Mouse (Mus musculus) E14TG2a.4 (cell line): ENCODE data around the gene Lin52.

Experiments
- CTCF ChIP-seq: conservative IDR thresholded peaks from 2 replicates; pipeline ENCODE4 v1.5.1; 2014; ENCODE audit warnings: low read length
- NANOG ChIP-seq: IDR thresholded peaks from 2 replicates; pipeline ENCODE4 v1.6.1; 2014; ENCODE audit warnings: borderline replicate concordance, low read length, mixed read lengths

DNA sequence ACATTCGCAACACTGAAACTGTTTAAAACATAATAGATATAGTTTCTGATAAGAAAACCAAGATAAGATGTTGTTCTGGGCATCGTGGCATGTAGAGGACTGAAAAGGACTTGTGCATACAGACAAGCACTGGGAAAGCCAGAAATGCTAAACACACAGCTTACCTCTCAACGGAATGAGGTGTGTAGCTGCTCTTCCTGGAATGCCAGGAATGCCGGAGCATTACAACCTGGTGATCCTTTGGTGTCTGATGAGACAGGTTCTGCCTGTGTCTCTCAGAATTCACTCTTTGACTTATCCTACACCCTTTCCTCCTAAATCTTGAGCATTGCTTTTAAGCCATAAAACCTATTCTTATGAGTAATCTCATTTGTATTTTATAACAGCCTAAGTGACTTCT, 8.7 kb upstream of the Lin52 start:
- TF ChIP-seq CTCF (no peak), NANOG (no peak)
